Mouse (Mus musculus): ENCODE results near the gene Xpo5.

GRCm38 (mm10) chr17:46170538-46170937 lies 32.0 kb upstream of the Xpo5 start:
- no peak for TF ChIP-seq EP300 (IDR thresholded peaks at IDR 0.05; ENCODE audit: low read depth)
- TF ChIP-seq CTCF (IDR thresholded peaks at IDR 0.05; ENCODE audit: low read depth) = peak; percentile 61

All from heart, postnatal 0 days (tissue).